Mouse (Mus musculus) erythroblast, embryonic 14.5 days (primary cell): Measurements from ENCODE around the gene Ddx56.

Source experiments
- GATA1 ChIP-seq: IDR thresholded peaks from 2 replicates; pipeline ENCODE4 v1.6.1; 2012; ENCODE audit warnings: low read length, inconsistent platforms, mixed read lengths
- TAL1 ChIP-seq: IDR thresholded peaks from 3 replicates; pipeline ENCODE4 v1.6.1; 2012; ENCODE audit warnings: low read length, inconsistent platforms, mixed read lengths

DNA sequence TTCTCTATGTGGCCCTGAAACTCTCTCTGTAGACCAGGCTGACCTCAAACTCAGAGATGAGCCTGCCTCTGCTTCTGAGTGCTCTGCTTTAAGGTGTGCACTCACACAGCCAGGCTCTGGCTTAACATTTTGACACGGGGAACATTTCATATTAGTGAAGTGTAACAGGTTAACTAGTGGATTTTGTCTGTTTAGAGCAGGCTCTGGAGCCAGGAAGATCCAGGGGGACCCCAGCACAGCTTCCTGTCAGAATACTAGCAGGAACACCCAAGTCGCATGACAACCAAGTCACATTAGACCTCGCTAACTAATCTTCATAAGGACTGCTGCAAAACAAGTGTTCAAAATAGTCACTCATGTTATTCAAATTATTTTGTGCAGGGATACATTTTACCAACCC is 23.3 kb upstream of the Ddx56 start:
- TF ChIP-seq GATA1 (no peak), TAL1 (no peak)
